Mouse (Mus musculus): ENCODE results near the gene Prrc2a. TPM values are rescaled to one million over a fixed set of nuclear protein-coding genes. Genes with fewer than 3 reads are reported as not detected.
A peak's percentile ranks its signal among the peaks of the same experiment; 100 is the strongest.

Prrc2a gene
- total and polyA plus RNA-seq, 3 experiments = 71.0 to 663 (median 87.6) TPM

- Histone ChIP-seq H3K4me1 (ENCODE audit: control insufficient read depth in 1 of 2, insufficient read depth in 2 of 2, low read length in 2 of 2) (peaks cover 8 to 15% of the 10 kb centered on the region in 2 experiments; a peak in 3 of 4 replicates), H3K9ac (ENCODE audit: control insufficient read depth, low read depth, low read length, poor library complexity, severe bottlenecking) (peak overlapping the region; percentile 37)
- TF ChIP-seq HCFC1 (IDR thresholded peaks at IDR 0.05; ENCODE audit: low read depth, low read length) (no peak), TAL1 (IDR thresholded peaks at IDR 0.05; ENCODE audit: low read length) (no peak), ZKSCAN1 (IDR thresholded peaks at IDR 0.05; ENCODE audit: low read depth, low read length) (no peak), ELF1 (IDR thresholded peaks at IDR 0.05; ENCODE audit: low read depth, low read length) (no peak), JUND (IDR thresholded peaks at IDR 0.05; ENCODE audit: low read depth, low read length) (no peak), MAX (IDR thresholded peaks at IDR 0.05; ENCODE audit: low read length) (no peak), GATA1 (IDR thresholded peaks at IDR 0.05; ENCODE audit: low read depth, low read length) (no peak)
These were observed 35.7 kb upstream of the Prrc2a start for GRCm38 (mm10) chr17:35200398-35200797.

GRCm38 (mm10) chr17:35198946-35199345 is 34.2 kb upstream of the Prrc2a start:
- H3K79me2 ChIP-seq (ENCODE audit: control insufficient read depth, insufficient read depth, low read length, poor library complexity) = peaks cover 5% of the 10 kb centered on the region; the same call in 1 of the 2 replicates
- H3K27ac ChIP-seq (ENCODE audit: control insufficient read depth, low read depth, low read length) = no peak overlapping the region
- DNase-seq (ENCODE audit: low read depth, low spot score) = no peak
- H3K27me3 ChIP-seq (ENCODE audit: control insufficient read depth in 1 of 2, insufficient read depth in 2 of 2, low read length in 2 of 2) = no peaks in the 10 kb centered on the region
- H3K9ac ChIP-seq (ENCODE audit: control insufficient read depth, low read depth, low read length, poor library complexity, severe bottlenecking) = no peak overlapping the region
- peaks cover 0 to 10% of the 10 kb centered on the region in 2 experiments; a peak in 2 of 4 replicates for H3K36me3 ChIP-seq (ENCODE audit: control insufficient read depth in 1 of 2, insufficient read depth in 2 of 2, low read length in 2 of 2)
- TF ChIP-seq MYB (IDR thresholded peaks at IDR 0.05; ENCODE audit: low read depth, low read length) (no peak), ZKSCAN1 (IDR thresholded peaks at IDR 0.05; ENCODE audit: low read depth, low read length) (no peak)
- H3K9me3 ChIP-seq (replicated peaks; ENCODE audit: insufficient read depth, low read length) = no peaks in the 10 kb centered on the region
- H3K4me3 ChIP-seq (ENCODE audit: control insufficient read depth in 1 of 2, insufficient read depth in 1 of 2, low read depth in 2 of 2, low read length in 2 of 2) = no peak overlapping the region
- H3K4me1 ChIP-seq (ENCODE audit: control insufficient read depth in 1 of 2, insufficient read depth in 2 of 2, low read length in 2 of 2) = peaks cover 8 to 18% of the 10 kb centered on the region in 2 experiments; a peak in 3 of 4 replicates

More at GRCm38 (mm10) chr17:35200398-35200797, 35.7 kb upstream of the Prrc2a start:
- Histone ChIP-seq H3K27me3 (ENCODE audit: control insufficient read depth in 1 of 2, insufficient read depth in 2 of 2, low read length in 2 of 2) (no peaks in the 10 kb centered on the region), H3K79me2 (ENCODE audit: control insufficient read depth, insufficient read depth, low read length, poor library complexity) (peaks cover 5% of the 10 kb centered on the region; the same call in 1 of the 2 replicates), H3K9me3 (replicated peaks; ENCODE audit: insufficient read depth, low read length) (no peaks in the 10 kb centered on the region), H3K27ac (ENCODE audit: control insufficient read depth, low read depth, low read length) (peak overlapping the region; percentile 45), H3K4me3 (ENCODE audit: control insufficient read depth in 1 of 2, insufficient read depth in 1 of 2, low read depth in 2 of 2, low read length in 2 of 2) (peak overlapping the region in 1 of 2 experiments; percentile 16; a peak in 2 of 4 replicates), H3K36me3 (ENCODE audit: control insufficient read depth in 1 of 2, insufficient read depth in 2 of 2, low read length in 2 of 2) (peaks cover 0 to 10% of the 10 kb centered on the region in 2 experiments; a peak in 2 of 4 replicates)
- peak; percentile 63 for DNase-seq (ENCODE audit: low read depth, low spot score)

- peaks cover 0 to 14% of the 10 kb centered on the region in 2 experiments; a peak in 2 of 4 replicates for H3K36me3 ChIP-seq (ENCODE audit: control insufficient read depth in 1 of 2, insufficient read depth in 2 of 2, low read length in 2 of 2)
- DNase-seq (ENCODE audit: low read depth, low spot score) = no peak
- H3K9me3 ChIP-seq (replicated peaks; ENCODE audit: insufficient read depth, low read length) = no peaks in the 10 kb centered on the region
- H3K79me2 ChIP-seq (ENCODE audit: control insufficient read depth, insufficient read depth, low read length, poor library complexity) = peaks cover 5% of the 10 kb centered on the region; the same call in 1 of the 2 replicates
- H3K27me3 ChIP-seq (ENCODE audit: control insufficient read depth in 1 of 2, insufficient read depth in 2 of 2, low read length in 2 of 2) = no peaks in the 10 kb centered on the region
- H3K4me1 ChIP-seq (ENCODE audit: control insufficient read depth in 1 of 2, insufficient read depth in 2 of 2, low read length in 2 of 2) = peaks cover 10 to 25% of the 10 kb centered on the region in 2 experiments
- H3K27ac ChIP-seq (ENCODE audit: control insufficient read depth, low read depth, low read length) = no peak overlapping the region
- H3K4me3 ChIP-seq (ENCODE audit: control insufficient read depth in 1 of 2, insufficient read depth in 1 of 2, low read depth in 2 of 2, low read length in 2 of 2) = no peak overlapping the region
- no peak overlapping the region for H3K9ac ChIP-seq (ENCODE audit: control insufficient read depth, low read depth, low read length, poor library complexity, severe bottlenecking)
- TF ChIP-seq ZNF384 (IDR thresholded peaks at IDR 0.05; ENCODE audit: low read depth, low read length) (no peak), NELFE (IDR thresholded peaks at IDR 0.05; ENCODE audit: low read depth, low read length) (no peak), ZKSCAN1 (IDR thresholded peaks at IDR 0.05; ENCODE audit: low read depth, low read length) (no peak), RCOR1 (IDR thresholded peaks at IDR 0.05; ENCODE audit: low read depth, low read length) (no peak), JUND (IDR thresholded peaks at IDR 0.05; ENCODE audit: low read depth, low read length) (no peak), ZC3H11A (IDR thresholded peaks at IDR 0.05; ENCODE audit: low read depth, low read length) (no peak), GABPA (IDR thresholded peaks at IDR 0.05; ENCODE audit: low read depth, low read length) (no peak), NRF1 (IDR thresholded peaks at IDR 0.05; ENCODE audit: insufficient read depth, low read depth, low read length, poor library complexity, severe bottlenecking) (no peak), SMC3 (IDR thresholded peaks at IDR 0.05; ENCODE audit: low read depth, low read length) (no peak), POLR2AphosphoS5 (IDR thresholded peaks at IDR 0.05; ENCODE audit: borderline replicate concordance, low read depth, low read length) (no peak), CHD1 (IDR thresholded peaks at IDR 0.05; ENCODE audit: low read depth, low read length) (no peak), ETS1 (IDR thresholded peaks at IDR 0.05; ENCODE audit: low read depth, low read length) (no peak), CHD2 (IDR thresholded peaks at IDR 0.05; ENCODE audit: low read length) (no peak), MEF2A (IDR thresholded peaks at IDR 0.05; ENCODE audit: extremely low read depth, insufficient replicate concordance, low read depth, low read length, poor library complexity, severe bottlenecking) (no peak)
These were observed 33.3 kb upstream of the Prrc2a start for GRCm38 (mm10) chr17:35198029-35198428.
